Mouse (Mus musculus): ENCODE measurements around the gene Fbxl19.

- no peak for TF ChIP-seq CTCF (IDR thresholded peaks at IDR 0.05; ENCODE audit: low read depth)
- no peak for TF ChIP-seq EP300 (optimal IDR thresholded peaks at IDR 0.05)
Observed at GRCm38 (mm10) chr7:127802313-127802712, 58.0 kb downstream of the Fbxl19 start.
